Mouse (Mus musculus) midbrain, embryonic 16.5 days (tissue): ENCODE results near the gene Scrn3. TPM values are rescaled to one million over a fixed set of nuclear protein-coding genes. Genes with fewer than 3 reads are reported as not detected.

Experiments used
- ATAC-seq: fragments of 200-750 bp; cut with Nextera tagmentation; 2 replicates; pipeline ENCODE4 v1.8.0; 2017; ENCODE audit warnings: moderate TSS enrichment
- H3K27ac ChIP-seq: fragments of 300-500 bp; sonication (generic); 2 replicates; pipeline ENCODE4 v1.5.1; 2014; ENCODE audit warnings: mild to moderate bottlenecking, low read length, mixed read lengths
- H3K27me3 ChIP-seq: fragments of 300-500 bp; sonication (generic); 2 replicates; pipeline ENCODE4 v1.6.1; 2014; ENCODE audit warnings: low read depth, low read length, mixed read lengths; ENCODE audit not compliant: control insufficient read depth, insufficient read depth
- H3K36me3 ChIP-seq: fragments of 300-500 bp; sonication (generic); 2 replicates; pipeline ENCODE4 v1.6.1; 2014; ENCODE audit warnings: mild to moderate bottlenecking, low read length, moderate library complexity, mixed read lengths; ENCODE audit not compliant: control insufficient read depth, insufficient read depth
- H3K4me1 ChIP-seq: fragments of 300-500 bp; sonication (generic); 2 replicates; pipeline ENCODE4 v1.6.1; 2014; ENCODE audit warnings: mild to moderate bottlenecking, low read length, mixed read lengths; ENCODE audit not compliant: control insufficient read depth, insufficient read depth
- H3K4me2 ChIP-seq: fragments of 300-500 bp; sonication (generic); 2 replicates; pipeline ENCODE4 v1.6.1; 2014; ENCODE audit warnings: mild to moderate bottlenecking, low read length, mixed read lengths
- H3K4me3 ChIP-seq: fragments of 300-500 bp; sonication (generic); 2 replicates; pipeline ENCODE4 v1.5.1; 2014; ENCODE audit warnings: low read depth, mild to moderate bottlenecking, low read length, moderate library complexity, mixed read lengths
- H3K9ac ChIP-seq: fragments of 300-500 bp; sonication (generic); 2 replicates; pipeline ENCODE4 v1.6.1; 2014; ENCODE audit warnings: low read depth, low read length, mixed read lengths
- H3K9me3 ChIP-seq: fragments of 300-500 bp; sonication (generic); replicated peaks from 2 replicates; pipeline ENCODE4 v1.6.1; 2014; ENCODE audit warnings: mild to moderate bottlenecking, low read length, mixed read lengths; ENCODE audit not compliant: control insufficient read depth, poor library complexity, severe bottlenecking
- WGBS: fragments of 180-500 bp; shearing (Covaris S2); extraction: QIAGEN DNeasy Blood & Tissue Kit; methylation state at CpG from one replicate; pipeline ENCODE4 v1.1.7; 2014; 5-methylcytosine and 5-hydroxymethylcytosine counted together
- polyA plus RNA-seq: library from polyadenylated mRNA; unstranded; fragments of >200 nt; fragmentation: Nextera tagmentation; extraction: Ambion mirVana; gene quantifications from 2 replicates; pipeline ENCODE4 v1.2.1, GENCODE M21; 2015

Gene Scrn3
- polyA plus RNA-seq, 1 experiment from 2014 or later, result 6.7 TPM

- Histone ChIP-seq H3K4me3 (peak overlapping the region; percentile 11; the same call in 1 of the 2 replicates), H3K27ac (peak overlapping the region; percentile 67), H3K9me3 (no peaks in the 10 kb centered on the region), H3K27me3 (peaks cover 16% of the 10 kb centered on the region), H3K36me3 (no peaks in the 10 kb centered on the region), H3K4me2 (peak overlapping the region; percentile 39), H3K4me1 (peaks cover 9% of the 10 kb centered on the region; the same call in 1 of the 2 replicates), H3K9ac (peak overlapping the region; percentile 44; the same call in 1 of the 2 replicates)
- WGBS, result under 1% methylated on average over 17 of the region's 17 CpGs
- peak; percentile 41; the same call in 1 of the 2 replicates for ATAC-seq
Measured at GRCm38 (mm10) chr2:73278869-73279268, 33.5 kb upstream of the Scrn3 start.

- Histone ChIP-seq H3K36me3 (no peaks in the 10 kb centered on the region), H3K9me3 (no peaks in the 10 kb centered on the region), H3K4me2 (peak overlapping the region; percentile 39), H3K4me1 (peaks cover 4% of the 10 kb centered on the region; the same call in 1 of the 2 replicates), H3K4me3 (no peak overlapping the region), H3K9ac (peak overlapping the region; percentile 44; the same call in 1 of the 2 replicates), H3K27me3 (peaks cover 16% of the 10 kb centered on the region), H3K27ac (peak overlapping the region; percentile 67)
- WGBS, result under 1% methylated on average over 28 of the region's 31 CpGs
- ATAC-seq, result peak; percentile 44; the same call in 1 of the 2 replicates
Measured at GRCm38 (mm10) chr2:73279271-73280038, 32.9 kb upstream of the Scrn3 start.

- H3K4me2 ChIP-seq, result peak overlapping the region; percentile 33; the same call in 1 of the 2 replicates
- no peak overlapping the region for H3K4me3 ChIP-seq
- peaks cover 16% of the 10 kb centered on the region for H3K27me3 ChIP-seq
- 0 out of 2 replicates have a peak, but pooled peaks cover 4% of the 10 kb centered on the region for H3K4me1 ChIP-seq
- no peaks in the 10 kb centered on the region for H3K9me3 ChIP-seq
- 3% methylated on average over 33 of the region's 33 CpGs for whole genome bisulfite sequencing
- H3K36me3 ChIP-seq, result no peaks in the 10 kb centered on the region
- no peak overlapping the region for H3K9ac ChIP-seq
- H3K27ac ChIP-seq, result peak overlapping the region; percentile 19; the same call in 1 of the 2 replicates
- ATAC-seq, result no peak
Measured at GRCm38 (mm10) chr2:73280356-73281047, 31.9 kb upstream of the Scrn3 start.

- H3K27me3 ChIP-seq, result peaks cover 16% of the 10 kb centered on the region
- H3K4me3 ChIP-seq, result no peak overlapping the region
- WGBS, result 12% methylated on average over 22 of the region's 22 CpGs
- H3K4me1 ChIP-seq, result 0 out of 2 replicates have a peak, but pooled peaks cover 4% of the 10 kb centered on the region
- ATAC-seq, result no peak
- H3K4me2 ChIP-seq, result peak overlapping the region; percentile 33
- H3K36me3 ChIP-seq, result no peaks in the 10 kb centered on the region
- H3K27ac ChIP-seq, result 0 out of 2 replicates have a peak overlapping the region, but pooled peaks have one; percentile 15
- no peaks in the 10 kb centered on the region for H3K9me3 ChIP-seq
- H3K9ac ChIP-seq, result no peak overlapping the region
Measured at GRCm38 (mm10) chr2:73281048-73281661, 31.2 kb upstream of the Scrn3 start.

GRCm38 (mm10) chr2:73281707-73282106 is 30.7 kb upstream of the Scrn3 start:
- no peak for ATAC-seq
- Histone ChIP-seq H3K4me3 (no peak overlapping the region), H3K9me3 (no peaks in the 10 kb centered on the region), H3K27me3 (peaks cover 16% of the 10 kb centered on the region), H3K36me3 (no peaks in the 10 kb centered on the region), H3K4me1 (0 out of 2 replicates have a peak, but pooled peaks cover 4% of the 10 kb centered on the region), H3K4me2 (no peak overlapping the region), H3K9ac (no peak overlapping the region), H3K27ac (no peak overlapping the region)
- 8% methylated on average over 7 of the region's 7 CpGs for WGBS

- no peaks in the 10 kb centered on the region for H3K9me3 ChIP-seq
- peaks cover 6% of the 10 kb centered on the region for H3K27me3 ChIP-seq
- 5% methylated on average over 2 of the region's 2 CpGs for WGBS
- H3K4me3 ChIP-seq, result no peak overlapping the region
- no peak overlapping the region for H3K4me2 ChIP-seq
- H3K4me1 ChIP-seq, result no peaks in the 10 kb centered on the region
- no peak for ATAC-seq
- no peak overlapping the region for H3K9ac ChIP-seq
- H3K27ac ChIP-seq, result no peak overlapping the region
- peaks cover 5% of the 10 kb centered on the region; the same call in 1 of the 2 replicates for H3K36me3 ChIP-seq
Measured at GRCm38 (mm10) chr2:73285630-73286029, 26.8 kb upstream of the Scrn3 start.

GRCm38 (mm10) chr2:73291130-73291529 is 21.3 kb upstream of the Scrn3 start:
- Histone ChIP-seq H3K36me3 (peaks cover 12% of the 10 kb centered on the region), H3K4me2 (no peak overlapping the region), H3K9ac (no peak overlapping the region), H3K9me3 (no peaks in the 10 kb centered on the region), H3K27ac (no peak overlapping the region), H3K4me3 (no peak overlapping the region), H3K4me1 (no peaks in the 10 kb centered on the region), H3K27me3 (no peaks in the 10 kb centered on the region)
- whole genome bisulfite sequencing, result 96% methylated on average over 4 of the region's 4 CpGs
- no peak for ATAC-seq

- WGBS, result 88% methylated on average over 7 of the region's 7 CpGs
Measured at GRCm38 (mm10) chr2:73295023-73295422, 17.4 kb upstream of the Scrn3 start.

More at GRCm38 (mm10) chr2:73295023-73295422, 17.4 kb upstream of the Scrn3 start:
- H3K4me1 ChIP-seq, result no peaks in the 10 kb centered on the region
- H3K9ac ChIP-seq, result no peak overlapping the region
- no peak overlapping the region for H3K4me2 ChIP-seq
- no peaks in the 10 kb centered on the region for H3K9me3 ChIP-seq
- H3K27ac ChIP-seq, result no peak overlapping the region
- H3K27me3 ChIP-seq, result no peaks in the 10 kb centered on the region
- ATAC-seq, result no peak
- H3K4me3 ChIP-seq, result no peak overlapping the region
- peaks cover 7% of the 10 kb centered on the region; the same call in 1 of the 2 replicates for H3K36me3 ChIP-seq
